Mouse (Mus musculus) MN1 (cell line): ENCODE results near the gene Gm21985.
"Not testable (repeated sequence)": the region's sequence is repeated elsewhere in the genome, so short reads cannot be mapped to it uniquely, and the experiment has no call there.

Experiments used
- DNase-seq: peaks from one replicate; pipeline ENCODE4 v3.0.0-alpha.2; 2016; ENCODE audit warnings: low spot score

Gm21985 gene

GRCm38 (mm10) chr2:112265448-112266241, 469 bp upstream of the Gm21985 start, which contains the start of gene Slc12a6:
TSS of gene Slc12a6 (plus strand) at chr2:112265825.
- DNase-seq = peak; percentile 93

- DNase-seq = peak; percentile 20
These were observed 666 bp downstream of the Gm21985 start for GRCm38 (mm10) chr2:112266780-112267179.

GRCm38 (mm10) chr2:112267547-112268269, 1.6 kb downstream of the Gm21985 start:
- no peak for DNase-seq

DNA sequence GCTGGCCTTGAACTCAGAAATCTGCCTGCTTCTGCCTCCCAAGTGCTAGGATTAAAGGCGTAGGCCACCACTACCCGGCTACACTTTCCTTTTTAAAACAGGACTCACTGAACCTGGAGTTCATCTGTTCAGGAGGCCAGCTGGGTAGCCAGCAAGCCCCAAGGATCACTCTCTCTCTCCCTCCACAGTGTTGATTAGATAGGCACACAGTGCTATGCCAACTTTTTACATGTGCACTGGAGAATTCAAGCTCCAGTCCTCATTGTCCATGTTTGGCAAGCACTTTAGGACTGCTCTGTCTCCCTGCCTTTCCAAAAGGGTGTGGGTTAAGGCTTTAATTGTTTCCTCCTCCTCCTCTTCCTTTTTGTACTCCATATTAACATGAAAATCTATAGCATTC, 3.9 kb downstream of the Gm21985 start:
- DNase-seq = no peak

DNA sequence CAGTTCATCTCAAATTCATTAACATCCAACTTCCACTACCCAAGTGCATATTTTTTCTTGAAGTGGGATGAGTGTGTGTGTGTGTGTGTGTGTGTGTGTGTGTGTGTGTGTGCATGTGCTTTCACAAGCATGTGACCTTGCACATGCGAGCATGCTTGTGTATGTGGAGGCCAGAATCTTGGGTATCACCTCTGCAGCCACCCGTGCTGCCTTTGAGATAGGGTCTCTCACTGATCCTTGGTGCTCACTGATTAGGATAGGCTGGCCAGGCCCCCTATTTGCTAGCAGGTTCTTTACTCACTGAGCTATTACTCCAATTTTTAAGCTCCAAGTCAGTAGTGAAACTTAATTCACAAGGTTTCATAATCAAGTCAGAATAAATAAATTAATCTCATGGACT, 6.8 kb downstream of the Gm21985 start:
- DNase-seq = no peak

- no peak for DNase-seq
These were observed 7.4 kb downstream of the Gm21985 start for GRCm38 (mm10) chr2:112273474-112273873.

DNA sequence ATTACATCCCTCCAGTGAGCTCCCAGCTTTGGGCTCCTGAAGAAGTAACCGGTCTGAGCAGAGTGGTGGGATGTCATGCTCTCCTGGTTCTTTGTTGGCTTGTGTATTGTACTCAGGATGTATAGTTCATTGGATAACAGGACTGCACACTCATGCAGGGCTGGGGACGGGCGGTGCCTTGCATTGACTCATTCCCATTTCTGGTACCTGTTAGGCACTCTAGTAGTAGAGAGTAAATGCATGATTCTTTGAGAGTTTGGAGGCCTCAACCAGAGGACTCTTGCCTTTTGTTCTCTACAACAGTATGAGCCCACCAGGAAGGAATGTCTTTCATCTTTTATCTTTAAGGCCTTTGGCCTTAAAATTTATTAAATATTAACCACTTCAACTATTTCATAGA, 10.8 kb downstream of the Gm21985 start:
- DNase-seq = no peak

- DNase-seq = no peak
These were observed 16.7 kb downstream of the Gm21985 start for GRCm38 (mm10) chr2:112282846-112283245.

DNA sequence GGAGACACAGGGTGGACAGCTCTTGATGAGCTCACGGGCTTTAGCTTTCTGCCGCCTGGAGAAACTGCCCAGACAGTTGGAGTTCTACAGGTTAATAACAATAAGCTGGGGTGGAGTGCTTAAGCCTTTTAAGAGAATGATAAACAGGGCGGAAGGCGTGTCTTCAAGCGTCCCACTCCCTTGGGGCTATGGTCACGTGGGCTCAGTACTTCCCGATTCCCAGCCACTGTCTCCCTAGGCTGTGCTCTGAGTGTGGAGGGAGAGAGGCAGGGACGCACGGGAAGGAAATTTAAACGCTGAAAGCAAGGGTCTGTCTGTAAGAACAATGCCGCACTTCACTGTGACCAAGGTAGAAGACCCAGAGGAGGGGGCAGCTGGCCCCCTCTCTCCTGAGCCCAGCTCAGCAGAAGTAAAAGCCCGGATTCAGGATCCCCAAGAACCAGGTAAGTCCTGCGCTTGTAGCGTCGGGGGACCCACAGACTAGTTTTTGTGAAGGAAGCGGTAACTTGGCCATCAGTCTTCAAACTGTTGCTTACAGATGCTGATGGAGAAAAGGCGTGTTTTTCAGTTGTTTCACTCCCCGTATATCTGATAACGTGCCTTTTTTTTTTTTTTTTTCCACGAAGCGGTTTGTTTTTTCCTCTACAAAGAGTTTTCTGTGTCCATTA, 18.4 kb downstream of the Gm21985 start:
- DNase-seq = peak; percentile 78

GRCm38 (mm10) chr2:112285031-112285390, 18.9 kb downstream of the Gm21985 start:
- no peak for DNase-seq

DNA sequence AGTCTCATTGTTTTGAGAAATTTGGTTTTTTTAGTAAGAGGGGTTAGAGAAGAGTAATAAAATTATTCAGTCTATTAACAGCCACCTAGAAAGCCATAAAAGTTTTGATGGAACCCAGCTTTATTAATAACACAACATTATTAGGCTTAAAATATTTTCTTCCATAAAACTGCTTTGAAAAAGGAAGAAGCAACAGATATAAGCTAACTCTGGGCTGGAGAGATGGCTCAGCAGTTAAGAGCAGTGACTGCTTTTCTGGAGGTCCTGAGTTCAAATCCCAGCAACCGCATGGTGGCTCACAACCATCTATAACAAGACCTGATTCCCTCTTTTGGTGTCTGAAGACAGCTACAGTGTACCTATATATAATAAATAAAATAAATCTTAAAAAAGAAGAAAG, 19.9 kb downstream of the Gm21985 start:
- DNase-seq = not testable (repeated sequence)

DNA sequence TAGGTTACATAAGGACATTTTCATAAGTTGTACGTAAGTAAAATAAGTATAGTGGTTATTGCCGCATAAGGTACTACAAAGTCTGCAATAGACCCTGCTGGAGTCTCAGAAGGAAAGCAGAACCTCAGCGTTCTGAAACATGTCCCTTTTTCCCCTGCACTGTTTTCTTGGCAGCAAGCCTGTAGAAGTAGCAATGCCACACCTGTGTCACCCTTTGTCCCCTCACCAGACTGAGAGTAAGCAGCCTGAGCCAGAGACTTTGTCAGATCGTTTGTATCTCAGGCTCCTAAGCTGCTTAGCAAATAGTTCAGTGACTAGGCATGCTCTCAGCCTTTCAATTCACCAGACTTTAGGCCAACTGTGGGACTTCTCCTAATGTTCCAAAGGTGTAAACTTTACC, 20.9 kb downstream of the Gm21985 start:
- no peak for DNase-seq

GRCm38 (mm10) chr2:112289507-112289906, 23.4 kb downstream of the Gm21985 start:
- DNase-seq = no peak

- no peak for DNase-seq
These were observed 26.7 kb downstream of the Gm21985 start for GRCm38 (mm10) chr2:112292823-112293222.

DNA sequence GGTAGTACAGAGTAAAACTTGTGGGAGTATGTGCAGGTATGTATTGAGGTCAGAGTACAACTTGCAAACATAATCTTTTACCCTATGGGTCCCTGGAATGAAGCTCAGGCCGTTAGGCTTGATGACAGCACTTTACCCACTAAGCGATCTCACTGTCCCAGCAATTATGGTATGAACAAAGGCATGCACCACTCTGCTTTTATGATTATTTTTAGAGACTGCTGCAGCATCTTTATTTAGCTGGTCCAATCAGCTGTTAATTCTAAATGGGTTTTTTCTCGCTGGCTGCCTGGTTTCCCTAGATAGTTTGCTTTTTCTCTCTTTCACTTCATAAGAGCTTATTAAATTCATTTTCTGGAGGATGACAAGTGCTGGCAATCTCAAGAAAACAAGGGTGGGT, 30.1 kb downstream of the Gm21985 start:
- no peak for DNase-seq

DNA sequence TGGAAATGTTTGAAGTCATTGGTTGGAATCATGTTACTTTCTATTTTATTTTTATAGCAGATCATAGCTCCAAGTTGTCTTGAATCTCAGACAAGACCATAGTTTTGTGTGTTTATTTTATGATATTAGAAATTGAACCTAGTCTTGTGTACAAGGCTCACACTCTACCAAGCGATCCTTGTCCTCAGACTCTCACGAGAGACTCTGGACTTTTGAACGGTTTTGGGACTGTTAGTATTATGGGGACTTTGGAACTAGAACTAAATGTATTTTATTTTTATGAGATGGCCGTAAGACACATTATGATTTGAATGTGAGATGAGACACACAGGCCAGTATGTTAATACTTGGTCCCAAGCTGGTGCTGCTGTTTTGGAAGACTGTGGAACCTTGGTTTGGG, 32.1 kb downstream of the Gm21985 start:
- DNase-seq = no peak

DNA sequence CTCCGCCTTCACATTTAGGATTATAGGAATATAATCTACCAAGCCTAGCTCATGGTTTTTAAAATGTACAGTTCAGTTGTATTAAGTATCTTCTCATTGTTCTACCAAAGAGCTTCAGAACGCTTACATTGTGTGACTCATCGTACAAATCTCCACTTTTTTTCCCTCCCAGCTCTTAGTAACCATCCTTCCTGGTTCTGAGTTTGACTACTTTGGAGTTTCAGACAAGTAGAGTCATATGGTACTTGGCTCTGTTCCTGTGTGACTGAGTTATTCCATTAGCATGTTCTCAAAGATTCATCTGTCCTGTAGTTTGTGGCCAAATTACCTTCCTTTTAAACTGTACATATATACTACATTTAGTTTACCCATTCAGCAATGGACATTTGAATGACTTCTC, 42.6 kb downstream of the Gm21985 start:
- DNase-seq = no peak

DNA sequence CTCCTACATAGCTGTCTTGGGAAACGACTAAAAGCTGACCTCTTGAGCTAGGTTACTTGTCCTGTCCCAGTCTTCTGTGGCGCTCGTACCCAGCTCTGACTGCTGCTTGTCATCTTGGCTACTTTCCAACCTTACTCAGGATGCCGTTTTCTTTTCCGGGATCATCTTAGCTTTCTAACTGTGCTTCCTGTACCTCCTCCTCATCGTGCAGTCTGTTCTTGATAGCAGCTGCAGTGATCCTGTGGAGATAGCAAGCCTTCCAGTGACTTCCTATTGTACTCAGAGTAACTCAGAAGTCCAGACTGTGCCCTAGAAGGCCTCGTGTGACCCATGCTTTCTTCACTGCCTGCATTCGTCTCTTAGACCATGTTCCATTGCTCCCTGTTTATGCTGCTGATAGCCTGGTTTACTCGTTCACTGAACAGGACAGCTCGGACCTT, 43.1 kb downstream of the Gm21985 start:
- DNase-seq = peak; percentile 42

GRCm38 (mm10) chr2:112315638-112316037, 49.5 kb downstream of the Gm21985 start:
- DNase-seq = no peak

GRCm38 (mm10) chr2:112318227-112318626, 52.1 kb downstream of the Gm21985 start:
- no peak for DNase-seq

DNA sequence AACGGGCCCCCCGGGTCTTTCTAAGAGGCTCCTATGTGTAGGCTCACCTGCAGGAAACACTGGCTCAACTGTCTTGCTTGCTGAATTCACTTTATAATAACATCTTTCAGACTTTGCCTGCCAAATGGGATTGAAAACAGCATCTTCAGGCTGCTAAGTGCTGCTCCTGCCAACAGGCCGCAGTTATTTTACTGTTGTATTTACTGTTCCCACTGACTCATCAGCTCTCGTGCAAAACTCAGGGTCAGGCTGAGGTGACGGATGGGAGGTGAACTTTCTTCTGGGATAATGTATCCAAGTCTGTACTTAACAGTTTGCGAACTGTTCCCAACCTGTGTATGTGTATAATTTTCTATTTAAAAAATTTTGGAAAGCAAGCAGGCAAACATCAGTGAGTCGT, 52.8 kb downstream of the Gm21985 start:
- DNase-seq = no peak

GRCm38 (mm10) chr2:112328069-112328777, 62.1 kb downstream of the Gm21985 start:
- no peak for DNase-seq
